Mouse (Mus musculus) spleen, postnatal 10 days (tissue): ENCODE data around the gene Upk3b.
"Not testable (repeated sequence)": the region's sequence is repeated elsewhere in the genome, so short reads cannot be mapped to it uniquely, and the experiment has no call there.

Experiments used
- DNase-seq, 2 experiments: peaks; one replicate each; pipeline ENCODE4 v3.0.0; 2021 to 2022; ENCODE audit warnings: low spot score in 2 of 2

Gene Upk3b

GRCm38 (mm10) chr5:136035285-136035684 lies 3.0 kb upstream of the Upk3b start:
- DNase-seq, result no peak

- no peak for DNase-seq
These were observed 1.6 kb upstream of the Upk3b start for GRCm38 (mm10) chr5:136036667-136037066.

- no peak for DNase-seq
These were observed 1.9 kb downstream of the Upk3b start for GRCm38 (mm10) chr5:136040210-136040609.

- peak in 1 of 2 experiments; percentile 51 for DNase-seq
These were observed 3.0 kb downstream of the Upk3b start for GRCm38 (mm10) chr5:136041260-136041659.

GRCm38 (mm10) chr5:136041666-136042065 lies 3.4 kb downstream of the Upk3b start:
- no peak for DNase-seq

- peak in 1 of 2 experiments; percentile 54 for DNase-seq
These were observed 6.6 kb downstream of the Upk3b start for GRCm38 (mm10) chr5:136044865-136045264.

- peak in 1 of 2 experiments; percentile 41 for DNase-seq
These were observed 7.1 kb downstream of the Upk3b start for GRCm38 (mm10) chr5:136045408-136045807.

GRCm38 (mm10) chr5:136045987-136046386 lies 7.7 kb downstream of the Upk3b start:
- DNase-seq, result peak; percentile 73 to 90

- not testable (repeated sequence) for DNase-seq
These were observed 10.2 kb downstream of the Upk3b start for GRCm38 (mm10) chr5:136048541-136048940.

- no peak for DNase-seq
These were observed 11.6 kb downstream of the Upk3b start for GRCm38 (mm10) chr5:136049926-136050325.

- DNase-seq, result no peak
These were observed 13.2 kb downstream of the Upk3b start for GRCm38 (mm10) chr5:136051231-136052085.

- DNase-seq, result no peak
These were observed 14.8 kb downstream of the Upk3b start for GRCm38 (mm10) chr5:136052861-136053655.

GRCm38 (mm10) chr5:136054301-136055077 lies 16.2 kb downstream of the Upk3b start, which contains the start of gene Upk3bl:
Upk3bl (plus strand) TSS chr5:136054492.
- DNase-seq, result no peak

GRCm38 (mm10) chr5:136056062-136056461 lies 17.8 kb downstream of the Upk3b start:
- DNase-seq, result no peak

GRCm38 (mm10) chr5:136057085-136057484 lies 18.8 kb downstream of the Upk3b start:
- DNase-seq, result no peak

GRCm38 (mm10) chr5:136061567-136061966 lies 23.3 kb downstream of the Upk3b start:
- DNase-seq, result peak; percentile 73 to 85

GRCm38 (mm10) chr5:136063920-136064319 lies 25.6 kb downstream of the Upk3b start:
- no peak for DNase-seq

- not testable (repeated sequence) for DNase-seq
These were observed 28.3 kb downstream of the Upk3b start for GRCm38 (mm10) chr5:136066404-136067148.

- DNase-seq, result no peak
These were observed 31.1 kb downstream of the Upk3b start for GRCm38 (mm10) chr5:136069411-136069810.

- DNase-seq, result no peak
These were observed 34.8 kb downstream of the Upk3b start for GRCm38 (mm10) chr5:136073051-136073450.

GRCm38 (mm10) chr5:136073526-136073925 lies 35.2 kb downstream of the Upk3b start:
- DNase-seq, result no peak
